ENCODE assay signal across 15 mouse cellular contexts in genomic region chr2:140896396-140897082, GRCm38 (mm10).
"Had no signal": no experiment of that assay in that cellular context is flagged by ENCODE, and none has a peak within 500 bp of the region (broad histone marks: within the 10 kb centered on the region; RNA-seq: fewer than 3 reads in every experiment).

No protein-coding gene starts in this region.

- H3K4me1 ChIP-seq: limb, embryonic 12.5 days; liver, embryonic 13.5 days; lung, embryonic 15.5 days; midbrain, embryonic 12.5 days; neural tube, embryonic 13.5 days; stomach, embryonic 15.5 days had no signal

- H3K27ac ChIP-seq: limb, embryonic 12.5 days; liver, embryonic 13.5 days; lung, embryonic 15.5 days; midbrain, embryonic 12.5 days; neural tube, embryonic 13.5 days; stomach, embryonic 15.5 days had no signal

- ATAC-seq: liver, postnatal 0 days; midbrain, embryonic 16.5 days had no signal

- H3K36me3 ChIP-seq: limb, embryonic 12.5 days; liver, embryonic 13.5 days; lung, embryonic 15.5 days; midbrain, embryonic 12.5 days; neural tube, embryonic 13.5 days; stomach, embryonic 15.5 days had no signal

- H3K9me3 ChIP-seq: limb, embryonic 12.5 days; liver, embryonic 13.5 days; lung, embryonic 15.5 days; midbrain, embryonic 12.5 days; neural tube, embryonic 13.5 days; stomach, embryonic 15.5 days had no signal

- H3K9ac ChIP-seq: limb, embryonic 12.5 days; liver, embryonic 13.5 days; liver, postnatal 0 days; lung, embryonic 15.5 days; midbrain, embryonic 12.5 days; neural tube, embryonic 13.5 days; stomach, embryonic 15.5 days had no signal

- H3K4me3 ChIP-seq: limb, embryonic 12.5 days; liver, embryonic 13.5 days; lung, embryonic 15.5 days; midbrain, embryonic 12.5 days; neural tube, embryonic 13.5 days; stomach, embryonic 15.5 days had no signal

- H3K4me2 ChIP-seq: limb, embryonic 12.5 days; liver, embryonic 13.5 days; lung, embryonic 15.5 days; midbrain, embryonic 12.5 days; neural tube, embryonic 13.5 days; stomach, embryonic 15.5 days had no signal

- H3K27me3 ChIP-seq: limb, embryonic 12.5 days; liver, embryonic 13.5 days; lung, embryonic 15.5 days; midbrain, embryonic 12.5 days; neural tube, embryonic 13.5 days; stomach, embryonic 15.5 days had no signal

- DNase-seq: kidney, postnatal 10 days; layer of hippocampus, adult 9-11 months; liver; liver, embryonic 13.5 days; liver, postnatal 0 days; lung, postnatal 14 days; retina, postnatal 1 day; right cerebral cortex, postnatal 4 days; thymus, postnatal 4 days had no signal
